Mouse (Mus musculus): ENCODE measurements at regions not wholly inside any gene's neighbourhood (a gene's known extent, or its start where the extent isn't known, plus 50 kb on each side); places are given as distances from the start of the nearest gene placed in this dataset.

DNA sequence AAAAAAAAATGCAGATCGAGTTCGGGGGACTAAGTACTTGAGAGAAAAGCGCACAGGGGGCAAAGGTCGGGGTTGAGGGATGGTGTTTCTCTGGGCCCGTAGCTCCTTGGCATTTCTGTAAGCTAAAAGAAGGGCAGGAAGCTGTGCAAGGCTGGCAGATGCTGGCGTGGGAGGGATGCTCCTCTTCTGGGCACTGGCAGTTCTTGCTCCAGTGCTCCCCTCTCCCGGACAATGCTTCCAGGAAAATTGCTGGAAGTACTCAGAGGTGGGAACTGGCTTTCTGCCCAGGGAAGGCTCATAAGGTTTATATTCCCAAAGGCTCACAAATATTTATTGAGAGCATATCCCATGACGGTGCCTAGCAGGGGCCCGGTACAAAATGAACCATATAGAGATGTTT lies 136.6 kb upstream of the Sdk2 start:
- TF ChIP-seq CTCF (IDR thresholded peaks at IDR 0.05; ENCODE audit: control insufficient read depth, insufficient read depth, low read length) (no peak), POLR2A (IDR thresholded peaks at IDR 0.05; ENCODE audit: borderline replicate concordance, control insufficient read depth, low read depth, low read length) (no peak)
